Mouse (Mus musculus) spleen, embryonic (tissue): ENCODE measurements around the gene Lcp1.

ENCODE experiments used
- CTCF ChIA-PET: fragments of 350-600 bp; sonication (Branson Sonifier 250); formaldehyde crosslinking; loops from one replicate; lab custom pipeline; 2022; lab: Charles Lee

The Lcp1 gene

GRCm38 (mm10) chr14:75256521-75256920, 125.6 kb downstream of the Lcp1 start:
- CTCF ChIA-PET, result interaction anchor here (0.6 to 0.7 kb wide), 2 partner anchors 20 to 807 kb away, joined by 3 to 12 read pairs; no protein-coding TSS in a partner anchor

GRCm38 (mm10) chr14:75269531-75269930, 138.6 kb downstream of the Lcp1 start:
- CTCF ChIA-PET, result interaction anchor here (0.7 kb wide), 1 partner anchor 38 kb away, joined by 5 read pairs; no protein-coding TSS in a partner anchor

GRCm38 (mm10) chr14:75279716-75280115, 148.8 kb downstream of the Lcp1 start:
- CTCF ChIA-PET, result no interaction called here

GRCm38 (mm10) chr14:75280406-75280805, 149.5 kb downstream of the Lcp1 start:
- CTCF ChIA-PET, result no interaction called here
